Mouse (Mus musculus) ES-E14 (cell line): ENCODE results near the gene Tnfrsf22. TPM values are rescaled to one million over a fixed set of nuclear protein-coding genes. Genes with fewer than 3 reads are reported as not detected.

Experiments
- DNase-seq: peaks from one replicate; pipeline ENCODE4 v3.0.0-alpha.2; 2013; ENCODE audit warnings: low read depth, low spot score
- H3K27ac ChIP-seq: 2 replicates; pipeline ENCODE4 v1.5.1; 2012; ENCODE audit warnings: low read depth, mild to moderate bottlenecking, low read length, moderate library complexity, mixed read lengths; ENCODE audit not compliant: poor library complexity, insufficient read depth, severe bottlenecking
- H3K36me3 ChIP-seq: 2 replicates; pipeline ENCODE4 v1.6.1; 2012; ENCODE audit warnings: mild to moderate bottlenecking, low read length, moderate library complexity, mixed read lengths; ENCODE audit not compliant: control insufficient read depth, poor library complexity, insufficient read depth, severe bottlenecking
- H3K4me1 ChIP-seq, 2 experiments: fragments of 150-350 bp in 1 of 2; sonication (generic) in 1 of 2; 2 replicates each; pipeline ENCODE4 v1.6.1; 2012; ENCODE audit warnings: low read length in 2 of 2, mild to moderate bottlenecking in 1 of 2, mixed read lengths in 1 of 2; ENCODE audit not compliant: control insufficient read depth in 2 of 2, insufficient read depth in 2 of 2, poor library complexity in 1 of 2
- H3K4me3 ChIP-seq, 2 experiments: fragments of 150-350 bp in 1 of 2; sonication (generic) in 1 of 2; 2 replicates each; pipeline ENCODE4 v1.5.1; 2012; ENCODE audit warnings: low read length in 2 of 2, low read depth in 1 of 2, mild to moderate bottlenecking in 1 of 2, mixed read lengths in 1 of 2; ENCODE audit not compliant: insufficient read depth in 1 of 2, poor library complexity in 1 of 2, severe bottlenecking in 1 of 2
- H3K9ac ChIP-seq: 2 replicates; pipeline ENCODE4 v1.6.1; 2012; ENCODE audit warnings: low read depth, mild to moderate bottlenecking, low read length, mixed read lengths; ENCODE audit not compliant: poor library complexity, insufficient read depth, severe bottlenecking
- H3K9me3 ChIP-seq: fragments of 150-350 bp; sonication (generic); 2 replicates; pipeline ENCODE4 v1.6.1; 2012; ENCODE audit warnings: low read depth, mild to moderate bottlenecking, low read length; ENCODE audit not compliant: control insufficient read depth, insufficient read depth
- CHD2 ChIP-seq: IDR thresholded peaks from 2 replicates; pipeline ENCODE4 v1.6.1; 2014; ENCODE audit warnings: mild to moderate bottlenecking, low read depth, low read length, inconsistent platforms
- HCFC1 ChIP-seq: IDR thresholded peaks from 2 replicates; pipeline ENCODE4 v1.6.1; 2012; ENCODE audit warnings: low read length, inconsistent platforms, borderline replicate concordance; ENCODE audit not compliant: insufficient read depth
- MAFK ChIP-seq: IDR thresholded peaks from 2 replicates; pipeline ENCODE4 v1.6.1; 2014; ENCODE audit warnings: mild to moderate bottlenecking, low read depth, low read length, inconsistent platforms; ENCODE audit not compliant: insufficient read depth
- ZC3H11A ChIP-seq: IDR thresholded peaks from 2 replicates; pipeline ENCODE4 v1.6.1; 2012; ENCODE audit warnings: low read depth, mild to moderate bottlenecking, inconsistent platforms, low read length, borderline replicate concordance
- ZNF384 ChIP-seq: IDR thresholded peaks from 2 replicates; pipeline ENCODE4 v1.6.1; 2012; ENCODE audit warnings: low read depth, low read length, inconsistent platforms
- in situ Hi-C, 2 experiments: fragments of 600-800 bp; cut with MboI; formaldehyde crosslinking; loops; one replicate each; pipeline ENCODE4 v1.15.1; 2025; ENCODE audit warnings: low sequenced_read_pairs in 2 of 2, inconsistent platforms in 1 of 2; ENCODE audit not compliant: unreplicated experiment in 2 of 2
- total RNA-seq: library from RNA; depleted of rRNA; stranded (reverse); fragments of 300-350 nt; gene quantifications from 2 replicates; pipeline ENCODE4 v1.2.3, GENCODE M21; 2012

Tnfrsf22 gene
- total RNA-seq, 1 experiment: 12.9 TPM

- H3K4me1 ChIP-seq: peaks cover 4 to 8% of the 10 kb centered on the region in 2 experiments; a peak in 3 of 4 replicates
- TF ChIP-seq HCFC1 (no peak), ZNF384 (no peak), ZC3H11A (no peak), CHD2 (no peak), MAFK (no peak)
- no peaks in the 10 kb centered on the region for H3K9me3 ChIP-seq
- no peak overlapping the region for H3K27ac ChIP-seq
- H3K36me3 ChIP-seq: peaks cover 11% of the 10 kb centered on the region
- no peak overlapping the region for H3K4me3 ChIP-seq
- in situ Hi-C loops: loop anchor here in 1 of 2 experiments (10.0 kb wide), 1 partner anchor 93 kb away; no protein-coding TSS in a partner anchor
- DNase-seq: no peak
- no peak overlapping the region for H3K9ac ChIP-seq
Observed at GRCm38 (mm10) chr7:143601705-143602104, 47.8 kb downstream of the Tnfrsf22 start.

GRCm38 (mm10) chr7:143600231-143600740 lies 49.2 kb downstream of the Tnfrsf22 start:
- H3K9me3 ChIP-seq: no peaks in the 10 kb centered on the region
- H3K27ac ChIP-seq: no peak overlapping the region
- H3K9ac ChIP-seq: no peak overlapping the region; the same call in 1 of the 2 replicates

GRCm38 (mm10) chr7:143599428-143600230 lies 49.8 kb downstream of the Tnfrsf22 start, which contains the start of gene Cars:
Gene Cars, minus strand, starts transcription at chr7:143600090.
- H3K36me3 ChIP-seq: peaks cover 25% of the 10 kb centered on the region
- no peak for DNase-seq
- H3K9ac ChIP-seq: peak within 1 kb of the TSS; percentile 89
- TF ChIP-seq CHD2: 0 out of 2 replicates have a peak, but pooled peaks have one; percentile 26
- no peak for TF ChIP-seq ZC3H11A
- peak; percentile 71; the same call in 1 of the 2 replicates for TF ChIP-seq HCFC1
- H3K9me3 ChIP-seq: no peaks in the 10 kb centered on the region
- peak within 1 kb of the TSS; percentile 84 to 100 for H3K4me3 ChIP-seq
- in situ Hi-C loops: loop anchor here in 1 of 2 experiments (10.0 kb wide), 1 partner anchor 95 kb away; no protein-coding TSS in a partner anchor
- peaks cover 4 to 9% of the 10 kb centered on the region in 2 experiments; a peak in 3 of 4 replicates for H3K4me1 ChIP-seq
- H3K27ac ChIP-seq: peak within 1 kb of the TSS; percentile 42; the same call in 1 of the 2 replicates

More at GRCm38 (mm10) chr7:143600231-143600740, 49.2 kb downstream of the Tnfrsf22 start:
- Histone ChIP-seq H3K4me1 (peaks cover 4 to 9% of the 10 kb centered on the region in 2 experiments; a peak in 3 of 4 replicates), H3K4me3 (peak overlapping the region; percentile 11 to 100; a peak in 2 of 4 replicates), H3K36me3 (peaks cover 22% of the 10 kb centered on the region)
- in situ Hi-C loops: loop anchor here in 1 of 2 experiments (10.0 kb wide), 1 partner anchor 95 kb away; no protein-coding TSS in a partner anchor
- DNase-seq: peak; percentile 95
- TF ChIP-seq MAFK: no peak
- no peak for TF ChIP-seq HCFC1
- TF ChIP-seq ZNF384: no peak
- no peak for TF ChIP-seq ZC3H11A
- no peak for TF ChIP-seq CHD2

GRCm38 (mm10) chr7:143594865-143595264 lies 54.6 kb downstream of the Tnfrsf22 start:
- in situ Hi-C loops: no loop called here
- no peak overlapping the region for H3K27ac ChIP-seq
- peaks cover 10 to 11% of the 10 kb centered on the region in 2 experiments; a peak in 2 of 4 replicates for H3K4me1 ChIP-seq
- TF ChIP-seq MAFK: no peak
- no peak for TF ChIP-seq ZNF384
- no peak for TF ChIP-seq HCFC1
- TF ChIP-seq ZC3H11A: no peak
- no peak for TF ChIP-seq CHD2
- no peaks in the 10 kb centered on the region for H3K9me3 ChIP-seq
- DNase-seq: no peak
- H3K9ac ChIP-seq: no peak overlapping the region
- peaks cover 57% of the 10 kb centered on the region for H3K36me3 ChIP-seq
- no peak overlapping the region for H3K4me3 ChIP-seq
